ENCODE assay signal across 12 mouse cellular contexts in the genomic region with DNA sequence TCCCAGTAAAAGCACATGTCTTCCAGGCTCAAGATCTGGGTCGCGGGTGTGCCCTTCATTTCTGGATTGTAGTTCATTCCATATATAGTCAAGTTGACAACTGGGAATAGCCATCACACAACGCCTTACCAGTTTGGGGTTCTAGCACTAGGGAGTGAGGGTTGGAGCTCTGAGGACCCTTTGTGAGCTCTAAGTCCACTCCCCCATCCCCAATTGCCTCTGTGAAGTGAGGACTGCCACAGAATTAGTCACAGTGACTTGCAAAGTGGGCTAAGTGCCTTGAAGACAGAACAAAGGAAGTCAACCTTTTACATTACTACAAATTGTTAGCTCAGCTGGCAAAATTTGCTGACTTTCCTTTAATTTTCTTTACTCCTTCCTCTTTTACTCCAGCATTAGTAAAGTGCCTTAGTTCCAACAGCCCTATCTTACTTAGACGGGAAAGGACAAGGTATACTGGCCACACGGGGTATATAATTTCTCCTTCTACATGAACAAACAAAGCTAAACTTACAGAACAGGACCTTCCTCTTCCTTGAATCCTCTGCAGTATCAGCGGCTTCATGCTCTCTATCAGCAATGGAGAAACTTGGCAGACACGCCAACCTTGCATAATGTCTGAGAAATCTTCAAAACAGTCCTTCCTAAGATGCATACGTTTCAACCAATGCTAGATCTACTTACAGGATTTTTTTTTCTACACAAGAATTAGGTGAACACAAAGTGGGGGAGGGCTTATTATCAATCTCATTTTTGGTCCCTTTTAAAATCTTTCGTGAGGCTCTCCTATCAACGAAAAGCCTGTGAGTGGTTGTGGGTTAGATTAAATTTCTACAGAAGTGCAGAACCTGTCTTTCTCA. TPM values are rescaled to one million over a fixed set of nuclear protein-coding genes. Genes with fewer than 3 reads are reported as not detected.
DNase-seq lines count a peak whose midpoint lies in the region; ATAC-seq and TF ChIP-seq lines count a peak whose summit lies in the region.
"Had no signal": no experiment of that assay in that cellular context is flagged by ENCODE, and none has a peak within 500 bp of the region (broad histone marks: within the 10 kb centered on the region; RNA-seq: fewer than 3 reads in every experiment).

No protein-coding gene starts in this region.

- H3K9ac ChIP-seq in heart, embryonic 11.5 days (ENCODE audit: low read depth, low read length) = no peak overlapping the region
- H3K9ac ChIP-seq in kidney, postnatal 0 days (ENCODE audit: low read depth, low read length) = no peak overlapping the region
- H3K9ac ChIP-seq in stomach, postnatal 0 days (ENCODE audit: low read length) = no peak overlapping the region
- H3K9ac ChIP-seq: forebrain, embryonic 15.5 days; limb, embryonic 13.5 days had no signal

- no peak for DNase-seq in heart, adult 8-10 months (ENCODE audit: low spot score)
- peak; percentile 15 for DNase-seq in urinary bladder, postnatal 14 days (ENCODE audit: low spot score)
- no peak for DNase-seq in urinary bladder, postnatal 4 days (ENCODE audit: low spot score in 2 of 2)
- no peak for DNase-seq in kidney, postnatal 0 days (ENCODE audit: low spot score)
- no peak for DNase-seq in stomach, postnatal 0 days (ENCODE audit: low spot score)
- DNase-seq in cerebellum, adult 18-20 months = no peak
- DNase-seq in thymus, postnatal 10 days (ENCODE audit: low spot score in 2 of 2) = no peak
- DNase-seq: right cerebral cortex, postnatal 14 days had no signal

- no peak overlapping the region for H3K4me2 ChIP-seq in heart, embryonic 11.5 days
- no peak overlapping the region for H3K4me2 ChIP-seq in kidney, postnatal 0 days (ENCODE audit: low read length)
- H3K4me2 ChIP-seq in stomach, postnatal 0 days (replicated peaks; ENCODE audit: low read depth) = no peak overlapping the region
- H3K4me2 ChIP-seq: forebrain, embryonic 15.5 days; limb, embryonic 13.5 days had no signal

- H3K4me3 ChIP-seq in heart, embryonic 11.5 days (ENCODE audit: low read depth, low read length) = no peak overlapping the region
- H3K4me3 ChIP-seq in kidney, postnatal 0 days (replicated peaks; ENCODE audit: low read depth, low read length) = no peak overlapping the region
- no peak overlapping the region for H3K4me3 ChIP-seq in stomach, postnatal 0 days (ENCODE audit: low read depth, low read length)
- H3K4me3 ChIP-seq: forebrain, embryonic 15.5 days; limb, embryonic 13.5 days; myocyte had no signal

- 56% methylated on average over 10 of the region's 10 CpGs for WGBS in heart, embryonic 11.5 days (ENCODE audit: insufficient replicate concordance)
- WGBS in kidney, postnatal 0 days = 55% methylated on average over 10 of the region's 10 CpGs
- 49% methylated on average over 10 of the region's 10 CpGs for WGBS in stomach, postnatal 0 days

- H3K36me3 ChIP-seq in heart, embryonic 11.5 days (ENCODE audit: control insufficient read depth, insufficient read depth, low read length) = no peaks in the 10 kb centered on the region
- H3K36me3 ChIP-seq in kidney, postnatal 0 days (ENCODE audit: insufficient read depth, low read length) = no peaks in the 10 kb centered on the region
- no peaks in the 10 kb centered on the region for H3K36me3 ChIP-seq in stomach, postnatal 0 days (ENCODE audit: control insufficient read depth, insufficient read depth, low read length)
- H3K36me3 ChIP-seq: forebrain, embryonic 15.5 days; limb, embryonic 13.5 days had no signal

- H3K27ac ChIP-seq in heart, embryonic 11.5 days (ENCODE audit: low read depth, low read length) = peak overlapping the region; percentile 54
- peak overlapping the region; percentile 60 for H3K27ac ChIP-seq in kidney, postnatal 0 days
- peak overlapping the region; percentile 80 for H3K27ac ChIP-seq in stomach, postnatal 0 days (replicated peaks)
- H3K27ac ChIP-seq: forebrain, embryonic 15.5 days; limb, embryonic 13.5 days had no signal

- H3K27me3 ChIP-seq in heart, embryonic 11.5 days (ENCODE audit: control insufficient read depth, insufficient read depth, low read length) = no peaks in the 10 kb centered on the region
- H3K27me3 ChIP-seq in kidney, postnatal 0 days (ENCODE audit: insufficient read depth, low read length) = no peaks in the 10 kb centered on the region
- no peaks in the 10 kb centered on the region for H3K27me3 ChIP-seq in stomach, postnatal 0 days (ENCODE audit: control insufficient read depth, insufficient read depth, low read length)
- H3K27me3 ChIP-seq: forebrain, embryonic 15.5 days; limb, embryonic 13.5 days had no signal

- no peak for TF ChIP-seq CTCF in kidney, postnatal 0 days (IDR thresholded peaks at IDR 0.05; ENCODE audit: low read depth)
- no peak for TF ChIP-seq CTCF in stomach, postnatal 0 days (IDR thresholded peaks at IDR 0.05; ENCODE audit: low read depth)

- no peak for TF ChIP-seq EP300 in stomach, postnatal 0 days (optimal IDR thresholded peaks at IDR 0.05)

- peaks cover 8% of the 10 kb centered on the region; the same call in 1 of the 2 replicates for H3K4me1 ChIP-seq in heart, embryonic 11.5 days (ENCODE audit: control insufficient read depth, insufficient read depth, low read length)
- H3K4me1 ChIP-seq in kidney, postnatal 0 days (replicated peaks; ENCODE audit: insufficient read depth, low read length) = no peaks in the 10 kb centered on the region
- no peaks in the 10 kb centered on the region for H3K4me1 ChIP-seq in stomach, postnatal 0 days (replicated peaks; ENCODE audit: control insufficient read depth, insufficient read depth)
- H3K4me1 ChIP-seq: forebrain, embryonic 15.5 days; limb, embryonic 13.5 days had no signal

- no peak for ATAC-seq in heart, embryonic 11.5 days (replicated peaks; ENCODE audit: insufficient number of reproducible peaks, low FRiP score, low TSS enrichment)
- ATAC-seq in kidney, postnatal 0 days (replicated peaks; ENCODE audit: low FRiP score, low read depth) = no peak
- ATAC-seq in stomach, postnatal 0 days (ENCODE audit: low FRiP score, low TSS enrichment) = peak; percentile 75
- ATAC-seq: forebrain, embryonic 15.5 days had no signal

- H3K9me3 ChIP-seq in heart, embryonic 11.5 days (replicated peaks; ENCODE audit: control insufficient read depth, low read length) = no peaks in the 10 kb centered on the region
- no peaks in the 10 kb centered on the region for H3K9me3 ChIP-seq in kidney, postnatal 0 days (replicated peaks; ENCODE audit: low read length)
- H3K9me3 ChIP-seq in stomach, postnatal 0 days (ENCODE audit: control insufficient read depth, low read length) = no peaks in the 10 kb centered on the region
- H3K9me3 ChIP-seq: forebrain, embryonic 15.5 days; limb, embryonic 13.5 days had no signal

RNA-seq across cellular contexts. Expression of gene Cpeb2, which starts 14.8 kb away (rescaled TPM):
- polyA plus RNA-seq in heart, embryonic 11.5 days (2014; fragmentation: Nextera tagmentation; extraction: Ambion mirVana) = 6.3 and 7.2 TPM in 2 replicates
- 10 to 100 TPM; 23.5 to 27.8 (median 26.2) TPM for total RNA-seq in heart, adult 8-10 months (2022)
- polyA plus RNA-seq in kidney, postnatal 0 days (2015; fragmentation: Nextera tagmentation; extraction: Ambion mirVana) = 2.7 and 3.3 TPM in 2 replicates
- 7.2 and 7.3 TPM in 2 replicates for polyA plus RNA-seq in stomach, postnatal 0 days (2015; fragmentation: Nextera tagmentation; extraction: Ambion mirVana)
